Comparison of ENCODE assay signal across 23 mouse cellular contexts in genomic region chr5:118960521-118961001, GRCm38 (mm10).
DNase-seq lines count a peak whose midpoint lies in the region; ATAC-seq and TF ChIP-seq lines count a peak whose summit lies in the region.
"Had no signal": no experiment of that assay in that cellular context is flagged by ENCODE, and none has a peak within 500 bp of the region (broad histone marks: within the 10 kb centered on the region; RNA-seq: fewer than 3 reads in every experiment).

No protein-coding gene starts in this region.

- peaks cover 6% of the 10 kb centered on the region; the same call in 1 of the 2 replicates for H3K9me3 ChIP-seq in kidney, embryonic 14.5 days (ENCODE audit: control insufficient read depth, low read length)
- H3K9me3 ChIP-seq in lung, embryonic 14.5 days (ENCODE audit: low read depth, low read length): 0 out of 2 replicates have a peak, but pooled peaks cover 4% of the 10 kb centered on the region
- H3K9me3 ChIP-seq: embryonic facial prominence, embryonic 12.5 days; hindbrain, embryonic 13.5 days; liver, embryonic 13.5 days; stomach, embryonic 15.5 days had no signal

- no peak overlapping the region for H3K4me3 ChIP-seq in kidney, embryonic 14.5 days (ENCODE audit: low read length)
- no peak overlapping the region for H3K4me3 ChIP-seq in lung, embryonic 14.5 days (ENCODE audit: low read depth, low read length)
- H3K4me3 ChIP-seq in thymus, adult 2 months (ENCODE audit: control insufficient read depth, insufficient read depth, low read length): no peak overlapping the region
- H3K4me3 ChIP-seq: embryonic facial prominence, embryonic 12.5 days; heart, adult 2 months; hindbrain, embryonic 13.5 days; liver, embryonic 13.5 days; midbrain, embryonic 15.5 days; neural tube, embryonic 13.5 days; stomach, embryonic 15.5 days had no signal

- WGBS in kidney, embryonic 14.5 days: 45% methylated on average over 21 of the region's 21 CpGs
- WGBS in lung, embryonic 14.5 days: 32% methylated on average over 21 of the region's 21 CpGs
- WGBS in thymus, adult 2 months: 92% methylated on average over 21 of the region's 21 CpGs

- no peaks in the 10 kb centered on the region for H3K27me3 ChIP-seq in kidney, embryonic 14.5 days (ENCODE audit: control insufficient read depth, insufficient read depth, low read length)
- no peaks in the 10 kb centered on the region for H3K27me3 ChIP-seq in lung, embryonic 14.5 days (ENCODE audit: insufficient read depth, low read length)
- no peaks in the 10 kb centered on the region for H3K27me3 ChIP-seq in thymus, adult 2 months (ENCODE audit: control insufficient read depth, insufficient read depth, low read length)
- H3K27me3 ChIP-seq: embryonic facial prominence, embryonic 12.5 days; liver, embryonic 13.5 days; midbrain, embryonic 15.5 days; stomach, embryonic 15.5 days had no signal

- peak; percentile 75 for ATAC-seq in kidney, embryonic 14.5 days (ENCODE audit: low FRiP score, low TSS enrichment)
- ATAC-seq in lung, embryonic 14.5 days (ENCODE audit: insufficient read depth): peak; percentile 76
- ATAC-seq: CD4-positive, CD25-positive, alpha-beta regulatory T cell, adult 4 months; forebrain, postnatal 0 days; midbrain, embryonic 15.5 days had no signal

- no peaks in the 10 kb centered on the region for H3K36me3 ChIP-seq in kidney, embryonic 14.5 days (ENCODE audit: control insufficient read depth, insufficient read depth, low read length)
- no peaks in the 10 kb centered on the region for H3K36me3 ChIP-seq in lung, embryonic 14.5 days (ENCODE audit: insufficient read depth)
- no peaks in the 10 kb centered on the region for H3K36me3 ChIP-seq in thymus, adult 2 months (ENCODE audit: control insufficient read depth, insufficient read depth, low read length)
- H3K36me3 ChIP-seq: embryonic facial prominence, embryonic 12.5 days; hindbrain, embryonic 13.5 days; liver, embryonic 13.5 days; midbrain, embryonic 15.5 days; neural tube, embryonic 13.5 days; stomach, embryonic 15.5 days had no signal

- no peak overlapping the region for H3K4me2 ChIP-seq in kidney, embryonic 14.5 days (replicated peaks; ENCODE audit: low read depth, low read length)
- H3K4me2 ChIP-seq in lung, embryonic 14.5 days: peak overlapping the region; percentile 32
- H3K4me2 ChIP-seq: embryonic facial prominence, embryonic 12.5 days; hindbrain, embryonic 13.5 days; liver, embryonic 13.5 days; midbrain, embryonic 15.5 days; neural tube, embryonic 13.5 days; stomach, embryonic 15.5 days had no signal

- H3K27ac ChIP-seq in kidney, embryonic 14.5 days (ENCODE audit: low read depth, low read length): no peak overlapping the region
- H3K27ac ChIP-seq in lung, embryonic 14.5 days (ENCODE audit: low read depth): no peak overlapping the region
- H3K27ac ChIP-seq in thymus, adult 2 months (ENCODE audit: control insufficient read depth, insufficient read depth, low read length): no peak overlapping the region
- H3K27ac ChIP-seq: embryonic facial prominence, embryonic 12.5 days; heart, adult 2 months; hindbrain, embryonic 13.5 days; liver, embryonic 13.5 days; midbrain, embryonic 15.5 days; neural tube, embryonic 13.5 days; stomach, embryonic 15.5 days had no signal

- no peak for DNase-seq in kidney, adult 18-20 months
- peak; percentile 65 for DNase-seq in lung, embryonic 14.5 days
- no peak for DNase-seq in lung, adult 18-20 months
- peak; percentile 33 for DNase-seq in adrenal gland, adult 8-10 months
- peak; percentile 39 for DNase-seq in embryo, embryonic 10.5 days (ENCODE audit: low spot score)
- no peak for DNase-seq in layer of hippocampus, adult 8-10 months (ENCODE audit: low spot score in 2 of 2)
- no peak for DNase-seq in thymus, adult 2 months
- DNase-seq: cerebellum, adult 9-10 months; forebrain, postnatal 0 days; gastrocnemius, postnatal 36 days; heart, adult 2 months; liver, embryonic 13.5 days; lung, postnatal 14 days; right cerebral cortex, postnatal 4 days; thymus, adult 18-20 months; thymus, postnatal 4 days had no signal

- no peak for TF ChIP-seq POLR2A in thymus, adult 2 months (IDR thresholded peaks at IDR 0.05; ENCODE audit: control insufficient read depth, extremely low read depth, insufficient read depth, low read length, poor library complexity)

- peaks cover 11% of the 10 kb centered on the region for H3K4me1 ChIP-seq in kidney, embryonic 14.5 days (ENCODE audit: control insufficient read depth, insufficient read depth, low read length)
- H3K4me1 ChIP-seq in lung, embryonic 14.5 days (ENCODE audit: insufficient read depth): peaks cover 13% of the 10 kb centered on the region; the same call in 1 of the 2 replicates
- H3K4me1 ChIP-seq in thymus, adult 2 months (replicated peaks; ENCODE audit: control insufficient read depth, insufficient read depth, low read length): no peaks in the 10 kb centered on the region
- H3K4me1 ChIP-seq: embryonic facial prominence, embryonic 12.5 days; liver, embryonic 13.5 days; stomach, embryonic 15.5 days had no signal

- TF ChIP-seq CTCF in lung, embryonic 14.5 days (IDR thresholded peaks at IDR 0.05; ENCODE audit: low read depth): no peak
- no peak for TF ChIP-seq CTCF in thymus, adult 2 months (IDR thresholded peaks at IDR 0.05; ENCODE audit: borderline replicate concordance, control insufficient read depth, extremely low read depth, insufficient read depth, low read length, poor library complexity)

- no peak overlapping the region for H3K9ac ChIP-seq in kidney, embryonic 14.5 days (ENCODE audit: low read depth, low read length)
- no peak overlapping the region for H3K9ac ChIP-seq in lung, embryonic 14.5 days
- H3K9ac ChIP-seq: embryonic facial prominence, embryonic 12.5 days; forebrain, postnatal 0 days; hindbrain, embryonic 13.5 days; liver, embryonic 13.5 days; midbrain, embryonic 15.5 days; neural tube, embryonic 13.5 days; stomach, embryonic 15.5 days had no signal

Comparison
In these comparisons a context has a peak if more than half of its experiments do, and no peak if none do; other contexts are left out.
1. DNase-seq: peak in lung, embryonic 14.5 days (single experiment), adrenal gland, adult 8-10 months (single experiment) and embryo, embryonic 10.5 days (single experiment); none in kidney, adult 18-20 months (single experiment), lung, adult 18-20 months (0 of 2), layer of hippocampus, adult 8-10 months (0 of 2) and thymus, adult 2 months (single experiment).